Mouse (Mus musculus): ENCODE measurements around the gene Ldlrap1.

GRCm38 (mm10) chr4:134749301-134750030 is 18.4 kb downstream of the Ldlrap1 start:
- TF ChIP-seq CTCF (IDR thresholded peaks at IDR 0.05; ENCODE audit: extremely low read depth, insufficient read length, insufficient replicate concordance, low read depth, low read length) (peak; percentile 70; the same call in 1 of the 2 replicates), POLR2A (IDR thresholded peaks at IDR 0.05; ENCODE audit: low read depth, low read length) (no peak)
